Mouse (Mus musculus) left cerebral cortex, adult 6 months (tissue): Measurements from ENCODE around the gene Vldlr. TPM values are rescaled to one million over a fixed set of nuclear protein-coding genes. Genes with fewer than 3 reads are reported as not detected.

Experiments used
- long read RNA-seq, 2 experiments: library from polyadenylated mRNA; unstranded; transcript quantifications; one replicate each; pipeline ENCODE4 v2.0.0; 2019 to 2020
- polyA plus RNA-seq: library from polyadenylated mRNA; unstranded; fragments of <200 nt; fragmentation: Nextera tagmentation; gene quantifications from 2 replicates; pipeline ENCODE4 v1.2.3, GENCODE M21; 2021

Gene Vldlr
- polyA plus RNA-seq, result 12.0 and 18.5 TPM in 2 replicates
- long read RNA-seq, experiment 1, full-length matches to known transcripts, result 39 of 79 reads
- long read RNA-seq, experiment 1, partial matches to known transcripts, result 20 of 79 reads
- long read RNA-seq, experiment 1, other reads (novel, unspliced or antisense), result 20 of 79 reads
- long read RNA-seq, experiment 2, full-length matches to known transcripts, result 9 of 40 reads
- long read RNA-seq, experiment 2, partial matches to known transcripts, result 16 of 40 reads
- long read RNA-seq, experiment 2, other reads (novel, unspliced or antisense), result 15 of 40 reads

GRCm38 (mm10) chr19:27216318-27216717, at the start of gene Vldlr:
Vldlr (plus strand) TSS chr19:27216484.

Other genes with a start within 250 kb of the Vldlr start
- not detected in 2 replicates for gene Kcnv2, start 106.1 kb downstream of the Vldlr start, polyA plus RNA-seq
- gene Pum3, start 213.3 kb downstream of the Vldlr start, polyA plus RNA-seq, result 28.5 and 33.5 TPM in 2 replicates